Mouse (Mus musculus): ENCODE data around the gene Kalrn. TPM values are rescaled to one million over a fixed set of nuclear protein-coding genes. Genes with fewer than 3 reads are reported as not detected.

The Kalrn gene
- total RNA-seq, 2 experiments from 2014 or later: 29.5 to 33.7 TPM

DNA sequence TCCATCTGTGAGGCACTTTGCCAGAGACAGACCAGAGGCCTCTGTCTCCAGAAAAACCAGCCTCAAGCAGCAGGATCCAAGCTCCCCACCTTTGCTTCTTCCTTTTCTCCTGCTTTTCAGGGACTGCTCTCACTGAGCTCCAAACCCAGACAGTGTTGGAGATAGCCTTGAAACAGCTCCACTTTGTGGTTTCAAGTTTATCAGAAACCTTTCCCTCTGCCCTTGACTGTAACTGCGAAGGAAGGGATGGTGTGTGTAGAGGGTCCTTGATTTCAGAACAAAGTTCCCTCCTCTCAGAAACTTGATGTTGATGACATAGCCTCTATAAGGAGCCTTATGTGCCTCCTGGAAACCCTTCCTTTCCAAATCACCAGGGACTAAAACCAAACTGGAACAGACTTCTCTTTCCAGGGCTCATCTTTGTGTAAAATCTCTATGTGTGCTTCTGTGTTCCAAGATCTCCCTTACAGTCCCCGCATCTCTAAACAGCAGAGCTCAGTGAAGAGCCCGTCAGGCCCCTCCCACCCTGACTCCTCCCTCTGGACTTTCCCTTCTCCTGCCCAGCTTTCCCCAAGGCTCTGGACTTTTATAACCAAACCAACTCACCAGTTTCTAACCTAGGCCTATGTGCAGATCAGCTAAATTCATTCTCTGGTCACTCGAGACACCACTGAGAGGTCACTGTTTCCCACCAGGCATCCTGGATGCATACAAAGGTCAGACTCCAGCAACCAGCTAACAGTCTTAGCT is 415.8 kb downstream of the Kalrn start:
- DNase-seq: no peak
- intact Hi-C loops (cut with DNase I): no loop called here

DNA sequence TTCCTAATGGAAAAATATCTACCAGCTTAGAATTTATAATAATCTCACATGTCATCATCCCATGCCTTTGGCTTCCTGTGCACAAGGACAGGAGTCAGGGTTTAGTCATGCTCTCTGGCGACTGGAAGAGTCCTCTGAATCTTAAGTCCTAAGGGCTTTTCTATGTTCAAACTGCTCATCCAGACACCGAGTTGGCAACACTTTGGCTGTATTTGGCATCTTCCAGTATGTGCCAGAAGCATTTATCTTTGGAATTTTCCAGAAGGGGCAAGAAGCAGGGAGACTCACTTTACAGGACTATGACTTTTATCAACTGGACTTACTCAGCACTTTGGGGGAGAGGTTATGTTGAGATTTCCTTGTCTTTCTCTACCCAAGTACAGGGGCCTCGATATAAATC is 417.6 kb downstream of the Kalrn start:
- no peak for DNase-seq
- intact Hi-C loops (cut with DNase I): no loop called here

DNA sequence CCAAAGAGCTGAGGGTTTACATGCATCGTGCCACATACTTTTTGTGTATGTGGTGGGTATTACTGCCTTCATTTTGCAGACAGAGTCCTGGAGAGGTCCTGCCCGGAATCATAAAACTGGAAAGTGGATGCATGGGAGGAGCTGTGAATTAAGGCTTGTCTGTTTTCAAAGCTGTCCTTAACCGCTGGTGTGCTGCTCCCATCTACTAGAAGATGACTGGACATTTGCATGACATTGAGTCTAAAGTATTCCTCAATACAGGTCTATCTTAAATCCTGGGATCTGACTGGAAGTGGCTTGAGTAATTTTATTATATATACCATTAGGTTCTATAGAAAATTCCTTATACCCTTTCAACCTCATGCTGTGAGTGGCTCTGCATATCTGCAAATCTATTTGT is 418.4 kb downstream of the Kalrn start:
- intact Hi-C loops (cut with DNase I): no loop called here
- DNase-seq: no peak

DNA sequence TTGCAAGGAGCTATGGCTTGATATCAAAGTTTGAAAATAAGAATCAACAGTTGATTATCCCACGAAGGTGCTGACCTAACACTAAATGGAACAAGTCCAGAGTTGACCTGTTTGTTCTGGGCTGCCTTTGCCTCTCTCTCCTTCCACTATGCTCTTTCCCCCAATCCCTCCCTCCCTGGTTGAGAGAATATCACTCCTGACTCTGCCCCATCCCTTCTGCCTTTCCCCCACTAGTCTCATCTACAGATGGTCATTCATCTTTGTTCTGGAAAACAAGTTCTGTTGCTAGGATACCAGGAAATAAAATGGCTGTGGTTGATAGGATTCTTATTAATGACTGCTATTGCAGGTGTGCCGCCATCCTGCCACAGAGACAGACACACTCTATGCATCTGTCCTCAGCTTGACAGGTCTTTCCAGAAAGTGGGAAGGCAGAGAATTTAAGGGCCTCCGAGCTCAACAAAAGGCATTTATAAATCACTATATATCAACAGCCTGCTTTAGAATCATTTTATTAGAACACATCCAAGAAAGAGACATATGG is 421.7 kb downstream of the Kalrn start:
- intact Hi-C loops (cut with DNase I): no loop called here
- DNase-seq: no peak

- intact Hi-C loops (cut with DNase I): no loop called here
- DNase-seq: no peak
Observed at GRCm38 (mm10) chr16:34141670-34142069, 431.7 kb downstream of the Kalrn start.

- intact Hi-C loops (cut with DNase I): no loop called here
- DNase-seq: no peak
Observed at GRCm38 (mm10) chr16:34135074-34135473, 438.3 kb downstream of the Kalrn start.

- intact Hi-C loops (cut with DNase I): no loop called here
- no peak for DNase-seq
Observed at GRCm38 (mm10) chr16:34134628-34135027, 438.7 kb downstream of the Kalrn start.

DNA sequence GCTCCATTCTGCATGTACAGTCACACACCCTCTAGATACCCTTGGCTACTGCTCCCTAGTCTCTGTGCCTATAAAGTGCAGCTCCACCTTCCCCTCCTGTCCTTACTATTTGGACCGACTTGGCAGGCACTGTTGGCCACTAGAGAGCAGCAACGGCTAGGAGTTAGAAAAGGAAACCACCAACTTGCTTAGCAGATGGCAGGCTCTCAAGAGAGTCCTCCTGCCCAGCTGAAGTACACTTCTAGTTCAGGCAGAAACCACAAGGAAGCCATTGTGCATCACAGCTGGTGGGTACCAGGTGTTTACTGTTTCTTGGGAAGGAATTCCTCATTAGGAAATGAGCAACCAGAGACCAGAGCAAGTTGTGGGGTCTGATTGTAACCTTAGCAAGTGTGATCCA is 447.7 kb downstream of the Kalrn start:
- intact Hi-C loops (cut with DNase I): loop anchor here (5.0 kb wide), 2 partner anchors 57 to 167 kb away; no protein-coding TSS in a partner anchor
- DNase-seq: peak; percentile 65 to 84

DNA sequence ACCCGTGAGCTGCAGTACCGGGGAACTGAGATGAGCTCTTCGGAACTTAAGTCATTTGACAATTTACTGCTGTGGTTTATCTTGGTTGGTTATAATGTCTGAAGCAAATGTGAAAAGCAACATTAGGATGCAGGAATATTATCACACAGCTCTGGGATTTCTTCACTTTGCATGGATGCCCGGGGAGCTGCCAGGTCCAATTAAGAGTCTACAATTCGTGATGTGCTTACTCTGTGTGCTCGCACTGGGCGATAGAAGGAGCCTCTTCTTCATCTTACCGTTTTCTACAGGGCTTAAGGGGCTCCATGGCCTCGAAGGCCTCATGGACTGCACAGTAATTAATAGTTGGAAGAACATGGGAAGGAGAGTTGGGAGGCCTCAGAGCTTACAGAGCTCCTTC is 450.8 kb downstream of the Kalrn start:
- intact Hi-C loops (cut with DNase I): no loop called here
- no peak for DNase-seq

- no peak for DNase-seq
- intact Hi-C loops (cut with DNase I): no loop called here
Observed at GRCm38 (mm10) chr16:34121288-34121687, 452.0 kb downstream of the Kalrn start.

DNA sequence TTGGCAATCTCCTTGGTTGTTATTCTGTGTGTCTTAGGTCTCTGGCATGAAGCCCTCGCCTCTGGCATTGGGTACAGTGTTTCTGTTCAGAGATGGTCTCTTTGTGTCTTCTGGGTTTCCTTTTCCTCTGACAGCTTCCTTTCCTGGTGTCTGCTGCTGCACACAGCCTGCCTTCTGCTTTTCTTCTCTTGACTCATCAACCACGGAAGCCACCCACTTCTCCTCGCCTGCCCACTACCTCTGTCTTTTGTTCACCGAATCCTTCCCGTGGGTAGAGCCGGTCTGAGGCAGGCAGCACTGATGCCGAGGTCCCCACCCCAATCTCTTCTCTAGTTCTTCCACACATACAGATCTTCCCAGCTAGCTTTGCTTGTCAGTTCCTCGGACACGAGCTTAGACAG is 452.5 kb downstream of the Kalrn start:
- no peak for DNase-seq
- intact Hi-C loops (cut with DNase I): no loop called here

GRCm38 (mm10) chr16:34119844-34120243 is 453.5 kb downstream of the Kalrn start:
- intact Hi-C loops (cut with DNase I): no loop called here
- no peak for DNase-seq

DNA sequence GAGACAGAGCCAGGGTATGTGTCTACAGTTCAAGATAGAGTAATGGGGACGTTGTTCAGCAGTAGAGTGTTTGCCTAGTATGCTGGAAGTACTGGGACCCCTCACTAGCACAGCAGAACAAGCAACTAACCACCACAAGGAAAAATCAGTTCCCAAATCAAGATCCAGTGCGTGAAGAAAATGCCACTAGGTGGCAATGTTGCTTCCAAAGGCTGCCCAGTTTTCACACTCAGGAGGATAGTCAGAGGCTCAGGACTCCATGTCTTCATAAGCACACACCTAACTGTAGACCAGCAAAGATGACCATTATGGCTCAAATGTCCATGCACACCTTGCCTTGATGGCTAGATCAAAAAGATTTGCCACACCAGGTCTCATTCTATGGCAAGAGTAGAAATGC is 454.0 kb downstream of the Kalrn start:
- DNase-seq: no peak
- intact Hi-C loops (cut with DNase I): no loop called here

DNA sequence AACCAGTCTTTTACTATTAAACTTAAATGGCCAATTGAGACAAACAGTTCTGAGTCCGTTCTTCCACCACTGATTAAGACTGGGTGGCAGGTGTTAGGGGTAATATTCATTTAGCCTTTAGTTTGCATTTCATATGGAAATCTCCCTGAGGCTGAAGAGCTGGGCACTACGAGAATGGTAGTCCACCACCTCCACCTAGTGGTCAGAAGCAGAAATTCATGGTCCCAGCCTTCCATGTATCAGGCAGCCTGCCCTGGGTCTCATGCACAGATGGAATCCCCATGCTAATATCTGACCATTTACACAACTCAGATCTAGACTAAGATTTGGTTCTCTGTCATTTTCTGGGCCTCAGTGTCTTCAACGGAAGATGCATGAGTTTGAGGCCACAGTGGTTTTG is 458.7 kb downstream of the Kalrn start:
- DNase-seq: peak; percentile 68 to 78
- intact Hi-C loops (cut with DNase I): loop anchor here (1.0 to 2.0 kb wide), 2 partner anchors 118 to 294 kb away; no protein-coding TSS in a partner anchor

- no peak for DNase-seq
- intact Hi-C loops (cut with DNase I): no loop called here
Observed at GRCm38 (mm10) chr16:34113150-34113549, 460.2 kb downstream of the Kalrn start.

DNA sequence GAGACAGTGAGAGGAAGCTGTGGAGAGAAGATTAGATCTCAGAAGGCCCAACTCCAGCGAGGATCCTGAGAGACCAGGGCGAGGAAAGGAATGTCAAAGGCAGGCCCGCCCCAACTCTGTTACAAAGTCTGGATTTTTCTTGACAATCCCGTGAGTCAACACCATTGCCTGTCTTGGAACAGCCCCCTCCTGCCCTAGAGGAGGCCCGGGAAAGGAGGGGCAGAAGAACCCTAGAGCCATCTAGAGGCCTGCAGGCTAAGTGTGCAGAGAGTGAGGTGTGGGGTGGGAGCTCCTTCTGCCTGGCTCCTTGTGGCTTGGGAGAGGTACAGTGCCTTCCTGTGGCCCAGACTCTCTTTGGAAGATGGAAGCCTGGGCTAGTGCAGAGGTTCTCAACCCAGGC is 460.8 kb downstream of the Kalrn start:
- peak; percentile 29 to 32 for DNase-seq

DNA sequence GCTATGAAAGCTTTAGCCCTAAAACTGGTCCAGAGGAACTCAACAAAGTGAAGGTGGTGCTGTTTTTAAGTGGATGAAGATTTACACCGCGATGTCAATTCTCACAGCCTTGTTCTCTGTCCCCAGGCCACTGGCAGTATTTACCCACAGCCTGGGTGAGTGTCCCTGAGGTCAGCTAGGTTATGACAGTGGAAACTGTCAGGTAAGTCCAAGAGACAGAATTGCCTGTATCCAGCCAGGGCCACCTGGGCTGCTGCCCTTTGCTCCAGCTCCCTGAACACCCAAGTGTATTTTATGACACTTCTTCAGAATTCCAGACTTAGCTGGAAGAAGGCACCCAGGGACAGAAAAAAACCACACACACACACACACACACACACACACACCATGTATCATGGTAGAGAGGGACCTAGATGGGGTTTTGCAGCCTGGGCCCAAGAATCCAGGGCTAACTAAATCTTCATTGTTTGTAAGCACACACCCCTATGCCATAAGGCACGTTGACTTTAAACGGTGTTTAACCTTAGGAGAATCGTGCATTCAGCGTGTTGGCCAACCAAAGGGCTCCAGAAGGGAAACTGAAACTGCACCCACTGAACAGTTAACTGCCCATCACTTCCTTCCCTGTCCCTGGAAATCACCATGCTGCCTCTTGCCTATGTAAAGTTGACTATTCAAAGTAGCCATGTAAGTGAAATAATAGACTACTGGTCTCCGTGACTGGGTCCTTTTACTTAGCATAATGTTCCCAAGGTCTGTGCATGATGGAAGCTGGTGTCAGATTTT is 462.3 kb downstream of the Kalrn start:
- intact Hi-C loops (cut with DNase I): no loop called here
- no peak for DNase-seq

More for the DNA sequence above, 460.8 kb downstream of the Kalrn start:
- intact Hi-C loops (cut with DNase I): loop anchor here (1.0 kb wide), 1 partner anchor 111 kb away; no protein-coding TSS in a partner anchor

GRCm38 (mm10) chr16:34104427-34104826 is 468.9 kb downstream of the Kalrn start:
- no peak for DNase-seq
- intact Hi-C loops (cut with DNase I): no loop called here

- intact Hi-C loops (cut with DNase I): no loop called here
- DNase-seq: no peak
Observed at GRCm38 (mm10) chr16:34102742-34103141, 470.6 kb downstream of the Kalrn start.

DNA sequence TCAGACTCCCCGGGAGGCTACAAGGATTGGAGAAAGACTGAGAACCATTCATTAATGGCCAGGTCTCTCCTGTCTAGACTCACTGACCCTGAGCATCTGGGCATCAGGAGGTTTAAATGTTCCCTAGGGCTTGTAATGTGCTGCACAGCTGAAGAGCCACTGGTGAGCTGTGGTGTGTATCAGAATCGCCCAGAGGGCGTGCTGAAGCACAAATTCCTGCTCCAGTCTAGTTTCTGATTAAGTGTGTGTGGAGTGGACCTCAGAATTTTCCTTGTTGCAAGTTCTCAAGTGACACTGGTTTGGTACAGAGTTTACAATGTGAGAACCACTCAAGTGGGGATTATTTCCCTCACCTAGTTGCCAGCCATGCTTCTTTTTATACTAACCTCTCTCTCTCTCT is 473.5 kb downstream of the Kalrn start:
- no peak for DNase-seq
- intact Hi-C loops (cut with DNase I): no loop called here

DNA sequence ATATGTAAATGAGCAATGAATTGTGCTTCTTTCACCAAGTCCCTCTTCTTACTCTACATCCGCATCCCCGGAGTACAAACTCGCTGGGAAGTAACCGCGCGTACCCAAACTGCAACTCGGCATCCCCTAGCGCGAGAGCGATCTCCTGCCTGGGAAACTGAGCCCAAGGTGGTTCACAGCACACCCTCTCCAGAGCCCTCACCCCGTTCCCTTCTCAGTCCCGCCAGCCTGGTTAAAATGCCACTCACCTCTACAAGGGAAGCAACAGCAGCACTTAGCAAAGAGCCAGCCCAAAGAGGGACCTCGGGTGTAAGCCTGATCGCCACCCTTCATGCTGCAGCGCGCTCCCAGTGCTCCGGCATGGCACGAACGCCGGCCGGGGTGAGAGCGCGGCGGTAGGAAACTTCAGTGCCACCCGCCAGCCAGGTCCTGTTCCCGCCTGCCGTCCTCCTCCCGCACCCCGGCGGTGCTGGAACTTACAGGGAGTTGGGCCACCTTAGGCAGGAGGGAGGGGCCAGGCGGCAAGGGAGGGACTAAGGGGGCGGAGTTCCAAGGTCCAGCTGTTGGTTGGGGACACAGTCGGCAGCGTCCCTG is 477.7 kb downstream of the Kalrn start:
- intact Hi-C loops (cut with DNase I): no loop called here
- DNase-seq: peak; percentile 82 to 85

Measured in heart, postnatal 14 days (tissue).